Mouse (Mus musculus): ENCODE measurements around the gene Farp1.

Farp1 gene

GRCm38 (mm10) chr14:121219226-121220039 is 184.4 kb downstream of the Farp1 start:
- DNase-seq (ENCODE audit: low spot score) = no peak

GRCm38 (mm10) chr14:121220040-121220322 is 185.0 kb downstream of the Farp1 start:
- no peak for DNase-seq (ENCODE audit: low spot score)

- DNase-seq (ENCODE audit: low spot score) = peak; percentile 27
Measured at GRCm38 (mm10) chr14:121220723-121221122, 185.7 kb downstream of the Farp1 start.

- DNase-seq (ENCODE audit: low spot score) = no peak
Measured at GRCm38 (mm10) chr14:121225804-121226203, 190.8 kb downstream of the Farp1 start.

- no peak for DNase-seq (ENCODE audit: low spot score)
Measured at GRCm38 (mm10) chr14:121229036-121229773, 194.2 kb downstream of the Farp1 start.

GRCm38 (mm10) chr14:121231232-121231631 is 196.2 kb downstream of the Farp1 start:
- no peak for DNase-seq (ENCODE audit: low spot score)

GRCm38 (mm10) chr14:121234741-121235307 is 199.8 kb downstream of the Farp1 start:
- no peak for DNase-seq (ENCODE audit: low spot score)

GRCm38 (mm10) chr14:121236736-121237135 is 201.7 kb downstream of the Farp1 start:
- DNase-seq (ENCODE audit: low spot score) = no peak

- no peak for DNase-seq (ENCODE audit: low spot score)
Measured at GRCm38 (mm10) chr14:121238727-121239126, 203.7 kb downstream of the Farp1 start.

- DNase-seq (ENCODE audit: low spot score) = no peak
Measured at GRCm38 (mm10) chr14:121239386-121239785, 204.4 kb downstream of the Farp1 start.

- no peak for DNase-seq (ENCODE audit: low spot score)
Measured at GRCm38 (mm10) chr14:121244104-121244503, 209.1 kb downstream of the Farp1 start.

GRCm38 (mm10) chr14:121246048-121246731 is 211.2 kb downstream of the Farp1 start:
- no peak for DNase-seq (ENCODE audit: low spot score)

GRCm38 (mm10) chr14:121247287-121247686 is 212.3 kb downstream of the Farp1 start:
- no peak for DNase-seq (ENCODE audit: low spot score)

GRCm38 (mm10) chr14:121248346-121248745 is 213.3 kb downstream of the Farp1 start:
- DNase-seq (ENCODE audit: low spot score) = no peak

GRCm38 (mm10) chr14:121251099-121251498 is 216.1 kb downstream of the Farp1 start:
- DNase-seq (ENCODE audit: low spot score) = no peak

- DNase-seq (ENCODE audit: low spot score) = no peak
Measured at GRCm38 (mm10) chr14:121251708-121252107, 216.7 kb downstream of the Farp1 start.

GRCm38 (mm10) chr14:121252542-121252941 is 217.5 kb downstream of the Farp1 start:
- no peak for DNase-seq (ENCODE audit: low spot score)

GRCm38 (mm10) chr14:121254869-121255268 is 219.9 kb downstream of the Farp1 start:
- DNase-seq (ENCODE audit: low spot score) = no peak

- DNase-seq (ENCODE audit: low spot score) = no peak
Measured at GRCm38 (mm10) chr14:121255469-121255868, 220.5 kb downstream of the Farp1 start.

GRCm38 (mm10) chr14:121256896-121257295 is 221.9 kb downstream of the Farp1 start:
- DNase-seq (ENCODE audit: low spot score) = no peak

- no peak for DNase-seq (ENCODE audit: low spot score)
Measured at GRCm38 (mm10) chr14:121259332-121259731, 224.3 kb downstream of the Farp1 start.

GRCm38 (mm10) chr14:121259789-121260188 is 224.8 kb downstream of the Farp1 start:
- DNase-seq (ENCODE audit: low spot score) = no peak

All from ovary, postnatal 14 days (tissue).